Mouse (Mus musculus) kidney, adult 2 months (tissue): ENCODE measurements around the gene Morn5. TPM values are rescaled to one million over a fixed set of nuclear protein-coding genes. Genes with fewer than 3 reads are reported as not detected.

Experiments used
- DNase-seq: peaks from one replicate; pipeline ENCODE4 v3.0.0; 2021
- H3K27ac ChIP-seq: fragments of 200-500 bp; 2 replicates; pipeline ENCODE4 v1.5.1; 2012; ENCODE audit warnings: low read depth, low read length, control low read depth, inconsistent platforms; ENCODE audit not compliant: insufficient read depth
- H3K27me3 ChIP-seq: fragments of 200-500 bp; replicated peaks from 2 replicates; pipeline ENCODE4 v1.6.1; 2012; ENCODE audit warnings: mild to moderate bottlenecking, moderate library complexity, low read length, inconsistent platforms; ENCODE audit not compliant: control insufficient read depth, insufficient read depth
- H3K36me3 ChIP-seq: fragments of 200-500 bp; 2 replicates; pipeline ENCODE4 v1.6.1; 2012; ENCODE audit warnings: mild to moderate bottlenecking, moderate library complexity, low read length, inconsistent platforms; ENCODE audit not compliant: control insufficient read depth, insufficient read depth
- H3K4me1 ChIP-seq: fragments of 200-500 bp; 2 replicates; pipeline ENCODE4 v1.6.1; 2011; ENCODE audit warnings: low read length; ENCODE audit not compliant: control insufficient read depth, insufficient read depth
- H3K4me3 ChIP-seq: fragments of 200-500 bp; 2 replicates; pipeline ENCODE4 v1.5.1; 2011; ENCODE audit warnings: mild to moderate bottlenecking, low read depth, low read length, control low read depth; ENCODE audit not compliant: insufficient read depth
- CTCF ChIP-seq: fragments of 200-500 bp; conservative IDR thresholded peaks from 2 replicates; pipeline ENCODE4 v1.5.1; 2011; ENCODE audit warnings: low read depth, mild to moderate bottlenecking, control low read depth, low read length, moderate library complexity, mixed read lengths; ENCODE audit not compliant: insufficient read depth, insufficient read length
- POLR2A ChIP-seq: fragments of 200-500 bp; IDR thresholded peaks from one replicate; pipeline ENCODE4 v1.6.1; 2011; ENCODE audit warnings: low read depth, low read length, control low read depth
- WGBS: fragments of 180-500 bp; shearing (Covaris S2); methylation state at CpG from one replicate; pipeline ENCODE4 v1.1.7; 2018; 5-methylcytosine and 5-hydroxymethylcytosine counted together
- polyA plus RNA-seq: library from polyadenylated mRNA; depleted of rRNA; stranded (reverse); fragments of >200 nt; gene quantifications from 2 replicates; pipeline ENCODE4 v1.2.3, GENCODE M21; 2012

Gene Morn5
- polyA plus RNA-seq, 1 experiment: 1.7 TPM

- H3K36me3 ChIP-seq: no peaks in the 10 kb centered on the region
- 0 out of 2 replicates have a peak, but pooled peaks cover 4% of the 10 kb centered on the region for H3K4me1 ChIP-seq
- no peak overlapping the region for H3K27ac ChIP-seq
- no peaks in the 10 kb centered on the region for H3K27me3 ChIP-seq
- WGBS: 38% methylated on average over 12 of the region's 12 CpGs
- peak; percentile 83 for DNase-seq
- no peak overlapping the region for H3K4me3 ChIP-seq
- TF ChIP-seq POLR2A (no peak), CTCF (no peak)
Measured at GRCm38 (mm10) chr2:36013010-36013409, 36.2 kb upstream of the Morn5 start.

- H3K36me3 ChIP-seq: no peaks in the 10 kb centered on the region
- no peaks in the 10 kb centered on the region for H3K27me3 ChIP-seq
- 14% methylated on average over 32 of the region's 32 CpGs for WGBS
- H3K27ac ChIP-seq: no peak overlapping the region
- TF ChIP-seq POLR2A: no peak
- TF ChIP-seq CTCF: peak; percentile 70
- H3K4me1 ChIP-seq: no peaks in the 10 kb centered on the region
- no peak overlapping the region for H3K4me3 ChIP-seq
- DNase-seq: peak; percentile 74
Measured at GRCm38 (mm10) chr2:36021385-36022159, 27.7 kb upstream of the Morn5 start.

- H3K27ac ChIP-seq: no peak overlapping the region
- TF ChIP-seq POLR2A: no peak
- TF ChIP-seq CTCF: no peak
- WGBS: 53% methylated on average over 3 of the region's 3 CpGs
Measured at GRCm38 (mm10) chr2:36023291-36023690, 26.0 kb upstream of the Morn5 start.

GRCm38 (mm10) chr2:36032884-36033283 is 16.4 kb upstream of the Morn5 start:
- no peak overlapping the region for H3K4me3 ChIP-seq
- no peaks in the 10 kb centered on the region for H3K4me1 ChIP-seq
- DNase-seq: peak; percentile 47
- H3K27me3 ChIP-seq: no peaks in the 10 kb centered on the region
- H3K27ac ChIP-seq: no peak overlapping the region
- WGBS: 76% methylated on average over 7 of the region's 7 CpGs
- peaks cover 1% of the 10 kb centered on the region; the same call in 1 of the 2 replicates for H3K36me3 ChIP-seq
- TF ChIP-seq CTCF (no peak), POLR2A (no peak)

More at GRCm38 (mm10) chr2:36023291-36023690, 26.0 kb upstream of the Morn5 start:
- DNase-seq: peak; percentile 90
- H3K4me1 ChIP-seq: no peaks in the 10 kb centered on the region
- H3K27me3 ChIP-seq: no peaks in the 10 kb centered on the region
- no peak overlapping the region for H3K4me3 ChIP-seq
- no peaks in the 10 kb centered on the region for H3K36me3 ChIP-seq

GRCm38 (mm10) chr2:36033966-36034365 is 15.3 kb upstream of the Morn5 start:
- TF ChIP-seq POLR2A: no peak
- TF ChIP-seq CTCF: no peak
- H3K4me1 ChIP-seq: no peaks in the 10 kb centered on the region
- WGBS: 70% methylated on average over 7 of the region's 7 CpGs
- DNase-seq: no peak
- H3K4me3 ChIP-seq: no peak overlapping the region
- H3K27me3 ChIP-seq: no peaks in the 10 kb centered on the region
- H3K27ac ChIP-seq: no peak overlapping the region
- H3K36me3 ChIP-seq: peaks cover 1% of the 10 kb centered on the region; the same call in 1 of the 2 replicates

GRCm38 (mm10) chr2:36034898-36035297 is 14.4 kb upstream of the Morn5 start:
- TF ChIP-seq CTCF (no peak), POLR2A (no peak)
- no peak for DNase-seq
- H3K4me3 ChIP-seq: no peak overlapping the region
- no peaks in the 10 kb centered on the region for H3K27me3 ChIP-seq
- 77% methylated on average over 7 of the region's 7 CpGs for WGBS
- peaks cover 1% of the 10 kb centered on the region; the same call in 1 of the 2 replicates for H3K36me3 ChIP-seq
- H3K27ac ChIP-seq: no peak overlapping the region
- no peaks in the 10 kb centered on the region for H3K4me1 ChIP-seq

- TF ChIP-seq CTCF (no peak), POLR2A (no peak)
- 46% methylated on average over 11 of the region's 11 CpGs for WGBS
Measured at GRCm38 (mm10) chr2:36035413-36036081, 13.7 kb upstream of the Morn5 start.

More at GRCm38 (mm10) chr2:36035413-36036081, 13.7 kb upstream of the Morn5 start:
- Histone ChIP-seq H3K4me1 (no peaks in the 10 kb centered on the region), H3K36me3 (peaks cover 1% of the 10 kb centered on the region; the same call in 1 of the 2 replicates), H3K27ac (no peak overlapping the region), H3K4me3 (no peak overlapping the region), H3K27me3 (no peaks in the 10 kb centered on the region)
- peak; percentile 31 for DNase-seq
